Mouse (Mus musculus): ENCODE data around the gene Slc27a3. TPM values are rescaled to one million over a fixed set of nuclear protein-coding genes. Genes with fewer than 3 reads are reported as not detected.

Slc27a3 gene
- total and polyA plus RNA-seq, 3 experiments: 1.9 to 2.8 TPM; not detected in 1

DNA sequence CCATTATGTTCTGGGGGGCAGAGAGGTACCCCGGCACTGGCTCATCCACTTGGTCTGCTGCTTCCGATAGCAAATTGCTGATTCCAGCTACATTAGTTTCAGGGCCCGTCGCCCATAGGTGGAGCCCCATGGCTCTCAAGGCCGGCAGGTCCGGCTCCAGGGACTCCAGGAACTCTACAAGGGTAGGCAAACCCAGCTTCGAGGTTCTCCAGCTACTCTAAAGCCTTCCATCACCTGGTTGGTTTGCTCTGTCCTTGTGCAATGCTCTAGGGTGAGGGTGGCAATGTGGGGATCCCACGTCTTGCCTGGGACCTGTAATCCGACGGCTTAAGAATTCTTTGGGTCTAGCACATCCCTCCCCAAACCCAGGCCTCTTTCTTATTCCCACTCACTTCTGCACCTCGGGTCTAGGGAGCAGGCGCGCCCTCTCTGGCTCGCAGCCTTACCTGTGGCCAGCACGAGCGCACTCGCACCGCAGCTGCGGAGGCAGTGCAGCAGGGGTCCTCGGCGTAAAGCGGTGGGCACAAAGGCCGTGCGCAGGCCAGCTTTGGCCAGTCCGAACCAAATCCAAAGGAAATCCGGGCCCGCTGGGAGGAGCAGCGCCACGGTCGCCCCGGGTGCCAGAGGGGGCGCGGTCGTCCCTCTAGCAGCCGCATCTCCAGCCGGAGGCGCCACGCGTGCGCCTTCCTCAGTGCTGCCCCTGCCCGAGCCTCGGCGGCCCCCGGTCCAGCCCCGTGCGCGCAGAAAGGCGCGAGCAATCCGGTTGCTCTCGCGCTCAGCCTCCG, 820 bp downstream of the Slc27a3 start:
- Histone ChIP-seq H3K4me3 (ENCODE audit: control insufficient read depth in 1 of 2, insufficient read depth in 1 of 2, low read depth in 2 of 2, low read length in 2 of 2) (no peak overlapping the region), H3K9me3 (replicated peaks; ENCODE audit: insufficient read depth, low read length) (no peaks in the 10 kb centered on the region), H3K4me1 (ENCODE audit: control insufficient read depth in 1 of 2, insufficient read depth in 2 of 2, low read length in 2 of 2) (peaks cover 3 to 4% of the 10 kb centered on the region in 2 experiments; a peak in 3 of 4 replicates), H3K79me2 (ENCODE audit: control insufficient read depth, insufficient read depth, low read length, poor library complexity) (no peaks in the 10 kb centered on the region), H3K27me3 (ENCODE audit: control insufficient read depth in 1 of 2, insufficient read depth in 2 of 2, low read length in 2 of 2) (no peaks in the 10 kb centered on the region), H3K27ac (ENCODE audit: control insufficient read depth, low read depth, low read length) (no peak overlapping the region), H3K36me3 (ENCODE audit: control insufficient read depth in 1 of 2, insufficient read depth in 2 of 2, low read length in 2 of 2) (peaks cover 0 to 2% of the 10 kb centered on the region in 2 experiments), H3K9ac (ENCODE audit: control insufficient read depth, low read depth, low read length, poor library complexity, severe bottlenecking) (no peak overlapping the region)
- TF ChIP-seq SIN3A (IDR thresholded peaks at IDR 0.05; ENCODE audit: low read length) (no peak), MYC (IDR thresholded peaks at IDR 0.05; ENCODE audit: low read depth, low read length) (no peak), ETS1 (IDR thresholded peaks at IDR 0.05; ENCODE audit: low read depth, low read length) (no peak), MAFK (IDR thresholded peaks at IDR 0.05; ENCODE audit: borderline replicate concordance, low read depth, low read length) (no peak), USF1 (IDR thresholded peaks at IDR 0.05; ENCODE audit: low read depth, low read length) (no peak), ZKSCAN1 (IDR thresholded peaks at IDR 0.05; ENCODE audit: low read depth, low read length) (no peak), MAX (IDR thresholded peaks at IDR 0.05; ENCODE audit: low read length) (no peak), POLR2AphosphoS2 (IDR thresholded peaks at IDR 0.05; ENCODE audit: low read length) (no peak), ZNF384 (IDR thresholded peaks at IDR 0.05; ENCODE audit: low read depth, low read length) (no peak), MXI1 (IDR thresholded peaks at IDR 0.05; ENCODE audit: low read depth, low read length) (no peak), JUND (IDR thresholded peaks at IDR 0.05; ENCODE audit: low read depth, low read length) (no peak), CHD2 (IDR thresholded peaks at IDR 0.05; ENCODE audit: low read length) (no peak), RCOR1 (IDR thresholded peaks at IDR 0.05; ENCODE audit: low read depth, low read length) (no peak), MYB (IDR thresholded peaks at IDR 0.05; ENCODE audit: low read depth, low read length) (no peak), CHD1 (IDR thresholded peaks at IDR 0.05; ENCODE audit: low read depth, low read length) (no peak), ZC3H11A (IDR thresholded peaks at IDR 0.05; ENCODE audit: low read depth, low read length) (no peak), MEF2A (IDR thresholded peaks at IDR 0.05; ENCODE audit: extremely low read depth, insufficient replicate concordance, low read depth, low read length, poor library complexity, severe bottlenecking) (no peak), TBP (IDR thresholded peaks at IDR 0.05; ENCODE audit: low read depth, low read length) (no peak), MAZ (IDR thresholded peaks at IDR 0.05; ENCODE audit: low read depth, low read length) (no peak)
- DNase-seq (ENCODE audit: low read depth, low spot score): no peak

DNA sequence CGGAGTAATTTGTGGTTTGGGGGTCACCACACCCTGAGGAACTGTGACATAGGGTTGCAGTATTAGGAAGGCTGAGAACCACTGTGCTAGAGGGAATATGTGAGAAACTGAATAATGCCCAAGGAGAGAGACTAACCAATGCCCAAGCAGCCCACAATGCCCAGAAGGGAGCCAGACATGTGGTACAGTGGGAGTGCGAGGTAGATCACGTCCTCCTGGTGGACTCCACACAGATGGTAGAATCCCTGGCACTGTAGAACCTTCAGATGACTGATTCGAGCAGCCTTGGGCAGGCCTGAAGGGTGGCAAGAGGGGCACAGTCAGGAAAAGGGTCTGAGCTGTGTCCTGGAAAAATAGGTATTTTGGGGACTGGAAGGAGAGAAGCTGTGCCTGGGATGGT, 1.5 kb downstream of the Slc27a3 start:
- H3K36me3 ChIP-seq (ENCODE audit: control insufficient read depth in 1 of 2, insufficient read depth in 2 of 2, low read length in 2 of 2): peaks cover 0 to 4% of the 10 kb centered on the region in 2 experiments
- TF ChIP-seq MAZ (IDR thresholded peaks at IDR 0.05; ENCODE audit: low read depth, low read length) (no peak), MXI1 (IDR thresholded peaks at IDR 0.05; ENCODE audit: low read depth, low read length) (no peak), JUND (IDR thresholded peaks at IDR 0.05; ENCODE audit: low read depth, low read length) (no peak), TCF12 (IDR thresholded peaks at IDR 0.05; ENCODE audit: low read depth, low read length) (no peak), ZKSCAN1 (IDR thresholded peaks at IDR 0.05; ENCODE audit: low read depth, low read length) (no peak), SMC3 (IDR thresholded peaks at IDR 0.05; ENCODE audit: low read depth, low read length) (no peak), ELF1 (IDR thresholded peaks at IDR 0.05; ENCODE audit: low read depth, low read length) (no peak), ZC3H11A (IDR thresholded peaks at IDR 0.05; ENCODE audit: low read depth, low read length) (no peak), TAL1 (IDR thresholded peaks at IDR 0.05; ENCODE audit: low read length) (no peak), UBTF (IDR thresholded peaks at IDR 0.05; ENCODE audit: borderline replicate concordance, insufficient read depth, low read depth, low read length) (no peak), USF1 (IDR thresholded peaks at IDR 0.05; ENCODE audit: low read depth, low read length) (no peak), CHD2 (IDR thresholded peaks at IDR 0.05; ENCODE audit: low read length) (no peak), GATA1 (IDR thresholded peaks at IDR 0.05; ENCODE audit: low read depth, low read length) (no peak), POLR2A (IDR thresholded peaks at IDR 0.05; ENCODE audit: control insufficient read depth in 1 of 2, insufficient read depth in 1 of 2, low read depth in 1 of 2, low read length in 2 of 2, poor library complexity in 1 of 2) (no peak), MEF2A (IDR thresholded peaks at IDR 0.05; ENCODE audit: extremely low read depth, insufficient replicate concordance, low read depth, low read length, poor library complexity, severe bottlenecking) (no peak), MAFK (IDR thresholded peaks at IDR 0.05; ENCODE audit: borderline replicate concordance, low read depth, low read length) (no peak), GABPA (IDR thresholded peaks at IDR 0.05; ENCODE audit: low read depth, low read length) (no peak)
- no peak overlapping the region for H3K9ac ChIP-seq (ENCODE audit: control insufficient read depth, low read depth, low read length, poor library complexity, severe bottlenecking)
- no peak overlapping the region for H3K27ac ChIP-seq (ENCODE audit: control insufficient read depth, low read depth, low read length)
- H3K4me3 ChIP-seq (ENCODE audit: control insufficient read depth in 1 of 2, insufficient read depth in 1 of 2, low read depth in 2 of 2, low read length in 2 of 2): no peak overlapping the region
- peaks cover 4 to 6% of the 10 kb centered on the region in 2 experiments; a peak in 3 of 4 replicates for H3K4me1 ChIP-seq (ENCODE audit: control insufficient read depth in 1 of 2, insufficient read depth in 2 of 2, low read length in 2 of 2)
- no peaks in the 10 kb centered on the region for H3K9me3 ChIP-seq (replicated peaks; ENCODE audit: insufficient read depth, low read length)
- H3K27me3 ChIP-seq (ENCODE audit: control insufficient read depth in 1 of 2, insufficient read depth in 2 of 2, low read length in 2 of 2): no peaks in the 10 kb centered on the region
- H3K79me2 ChIP-seq (ENCODE audit: control insufficient read depth, insufficient read depth, low read length, poor library complexity): no peaks in the 10 kb centered on the region
- no peak for DNase-seq (ENCODE audit: low read depth, low spot score)
